Mouse (Mus musculus): ENCODE results near the gene Zfp57.

DNA sequence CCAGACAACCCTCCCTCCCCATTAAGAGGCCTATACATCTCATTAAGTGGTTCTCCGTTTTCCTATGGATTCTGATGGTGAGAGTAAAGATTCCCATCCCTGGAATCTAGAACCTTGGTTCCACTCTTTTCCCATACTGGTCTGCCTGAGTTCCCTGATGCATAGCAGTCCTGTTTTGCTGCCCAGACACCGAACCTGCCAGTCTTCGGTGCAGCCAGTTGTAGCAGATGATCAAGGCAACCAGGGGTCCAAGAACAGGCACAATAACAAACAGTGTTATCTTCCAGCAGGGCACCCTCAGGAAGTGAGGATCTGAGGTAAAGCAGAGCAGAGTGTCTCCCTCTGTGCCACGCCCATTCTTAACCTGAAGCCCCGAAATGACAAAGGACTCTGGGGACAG is 11.2 kb downstream of the Zfp57 start:
- TF ChIP-seq USF1 (IDR thresholded peaks at IDR 0.05; ENCODE audit: low read depth): no peak
- no peak for TF ChIP-seq MYOG (IDR thresholded peaks at IDR 0.05; ENCODE audit: control insufficient read depth in 1 of 3, insufficient read depth in 1 of 3, insufficient read length in 2 of 3, low read depth in 2 of 3)
- no peak for TF ChIP-seq POLR2A (IDR thresholded peaks at IDR 0.05; ENCODE audit: insufficient read length, low read depth)
- TF ChIP-seq MYOD1 (IDR thresholded peaks at IDR 0.05; ENCODE audit: control insufficient read depth in 1 of 3, insufficient read length in 2 of 3, low read depth in 2 of 3): no peak
- no peak for TF ChIP-seq TCF12 (IDR thresholded peaks at IDR 0.05; ENCODE audit: insufficient read depth, poor library complexity, severe bottlenecking)
